Mouse (Mus musculus) lung, embryonic 14.5 days (tissue): ENCODE results near the gene Cpn2. TPM values are rescaled to one million over a fixed set of nuclear protein-coding genes. Genes with fewer than 3 reads are reported as not detected.
A peak's percentile ranks its signal among the peaks of the same experiment; 100 is the strongest.

Source experiments
- ATAC-seq: fragments of 200-750 bp; cut with Nextera tagmentation; 2 replicates; pipeline ENCODE4 v1.8.0; 2017; ENCODE audit warnings: mild to moderate bottlenecking, moderate TSS enrichment, moderate library complexity; ENCODE audit not compliant: insufficient read depth
- DNase-seq: peaks from one replicate; pipeline ENCODE4 v3.0.0-alpha.2; 2015
- H3K27ac ChIP-seq: fragments of 300-500 bp; sonication (generic); 2 replicates; pipeline ENCODE4 v1.5.1; 2014; ENCODE audit warnings: low read depth, mild to moderate bottlenecking, moderate library complexity
- H3K27me3 ChIP-seq: fragments of 300-500 bp; sonication (generic); 2 replicates; pipeline ENCODE4 v1.6.1; 2014; ENCODE audit warnings: low read length, control low read depth; ENCODE audit not compliant: insufficient read depth
- H3K36me3 ChIP-seq: fragments of 300-500 bp; sonication (generic); 2 replicates; pipeline ENCODE4 v1.6.1; 2014; ENCODE audit warnings: control low read depth; ENCODE audit not compliant: insufficient read depth
- H3K4me1 ChIP-seq: fragments of 300-500 bp; sonication (generic); 2 replicates; pipeline ENCODE4 v1.6.1; 2014; ENCODE audit warnings: antibody characterized with exemption, control low read depth; ENCODE audit not compliant: insufficient read depth
- H3K4me2 ChIP-seq: fragments of 300-500 bp; sonication (generic); 2 replicates; pipeline ENCODE4 v1.6.1; 2014; ENCODE audit warnings: mild to moderate bottlenecking
- H3K4me3 ChIP-seq: fragments of 300-500 bp; sonication (generic); 2 replicates; pipeline ENCODE4 v1.5.1; 2014; ENCODE audit warnings: low read depth, low read length
- H3K9ac ChIP-seq: fragments of 300-500 bp; sonication (generic); 2 replicates; pipeline ENCODE4 v1.6.1; 2014
- H3K9me3 ChIP-seq: fragments of 300-500 bp; sonication (generic); 2 replicates; pipeline ENCODE4 v1.6.1; 2016; ENCODE audit warnings: low read depth, low read length, control low read depth
- CTCF ChIP-seq: IDR thresholded peaks from 2 replicates; pipeline ENCODE4 v1.5.1; 2016; ENCODE audit warnings: antibody characterized with exemption, low read depth
- WGBS: fragments of 180-500 bp; shearing (Covaris S2); extraction: QIAGEN DNeasy Blood & Tissue Kit; methylation state at CpG from one replicate; pipeline ENCODE4 v1.1.7; 2014; 5-methylcytosine and 5-hydroxymethylcytosine counted together
- polyA plus RNA-seq: library from polyadenylated mRNA; unstranded; fragments of >200 nt; fragmentation: Nextera tagmentation; extraction: Ambion mirVana; gene quantifications from 2 replicates; pipeline ENCODE4 v1.2.1, GENCODE M21; 2014

Gene Cpn2
- polyA plus RNA-seq, 1 experiment from 2014 or later: not detected

GRCm38 (mm10) chr16:30307961-30308615 lies 40.8 kb upstream of the Cpn2 start:
- H3K36me3 ChIP-seq: 0 out of 2 replicates have a peak, but pooled peaks cover 4% of the 10 kb centered on the region
- ATAC-seq: peak; percentile 41; the same call in 1 of the 2 replicates
- peak overlapping the region; percentile 48 for H3K9ac ChIP-seq
- WGBS: 10% methylated on average over 29 of the region's 29 CpGs
- H3K9me3 ChIP-seq: no peaks in the 10 kb centered on the region
- H3K4me1 ChIP-seq: no peaks in the 10 kb centered on the region; the same call in 1 of the 2 replicates
- DNase-seq: peak; percentile 65
- H3K4me3 ChIP-seq: peak overlapping the region; percentile 56
- H3K4me2 ChIP-seq: peak overlapping the region; percentile 99
- H3K27ac ChIP-seq: no peak overlapping the region
- TF ChIP-seq CTCF: no peak
- peaks cover 51% of the 10 kb centered on the region for H3K27me3 ChIP-seq

- 49% methylated on average over 12 of the region's 12 CpGs for WGBS
- Histone ChIP-seq H3K9me3 (no peaks in the 10 kb centered on the region), H3K9ac (no peak overlapping the region), H3K27ac (no peak overlapping the region), H3K4me2 (no peak overlapping the region), H3K4me1 (no peaks in the 10 kb centered on the region; the same call in 1 of the 2 replicates), H3K27me3 (peaks cover 51% of the 10 kb centered on the region), H3K36me3 (0 out of 2 replicates have a peak, but pooled peaks cover 4% of the 10 kb centered on the region), H3K4me3 (no peak overlapping the region)
- DNase-seq: no peak
- no peak for TF ChIP-seq CTCF
- ATAC-seq: no peak
These were observed 40.0 kb upstream of the Cpn2 start for GRCm38 (mm10) chr16:30307306-30307705.

DNA sequence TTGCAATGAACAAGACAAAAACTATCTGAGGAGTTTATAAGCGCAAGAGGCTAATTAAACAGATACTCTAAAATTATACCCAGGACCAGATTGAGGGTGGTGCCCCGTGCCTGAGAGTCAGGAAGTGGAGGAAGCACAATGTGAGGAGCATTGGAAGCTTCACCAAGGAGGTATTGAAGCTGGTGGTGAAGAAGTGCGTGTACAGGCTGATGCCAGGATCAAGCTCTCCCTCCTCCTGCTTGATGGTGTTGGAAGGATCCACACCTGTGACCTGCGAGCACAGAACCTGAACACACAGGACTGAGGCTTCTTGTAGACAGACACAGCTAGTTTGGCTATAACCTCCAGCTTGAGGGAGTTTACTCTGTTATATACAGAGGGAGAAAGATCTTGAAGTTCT lies 38.8 kb upstream of the Cpn2 start:
- DNase-seq: no peak
- no peak overlapping the region for H3K9ac ChIP-seq
- 72% methylated on average over 4 of the region's 4 CpGs for WGBS
- no peak overlapping the region for H3K27ac ChIP-seq
- TF ChIP-seq CTCF: no peak
- no peaks in the 10 kb centered on the region; the same call in 1 of the 2 replicates for H3K4me1 ChIP-seq
- no peak for ATAC-seq
- no peak overlapping the region for H3K4me3 ChIP-seq
- H3K27me3 ChIP-seq: peaks cover 46% of the 10 kb centered on the region
- H3K36me3 ChIP-seq: no peaks in the 10 kb centered on the region
- no peak overlapping the region for H3K4me2 ChIP-seq
- no peaks in the 10 kb centered on the region for H3K9me3 ChIP-seq

GRCm38 (mm10) chr16:30304236-30304635 lies 36.9 kb upstream of the Cpn2 start:
- Histone ChIP-seq H3K4me3 (no peak overlapping the region), H3K4me2 (no peak overlapping the region), H3K27ac (no peak overlapping the region), H3K9ac (no peak overlapping the region), H3K9me3 (no peaks in the 10 kb centered on the region), H3K27me3 (peaks cover 27% of the 10 kb centered on the region), H3K36me3 (no peaks in the 10 kb centered on the region), H3K4me1 (no peaks in the 10 kb centered on the region; the same call in 1 of the 2 replicates)
- ATAC-seq: peak; percentile 69; the same call in 1 of the 2 replicates
- TF ChIP-seq CTCF: no peak
- WGBS: 29% methylated on average over 5 of the region's 5 CpGs
- DNase-seq: peak; percentile 76

DNA sequence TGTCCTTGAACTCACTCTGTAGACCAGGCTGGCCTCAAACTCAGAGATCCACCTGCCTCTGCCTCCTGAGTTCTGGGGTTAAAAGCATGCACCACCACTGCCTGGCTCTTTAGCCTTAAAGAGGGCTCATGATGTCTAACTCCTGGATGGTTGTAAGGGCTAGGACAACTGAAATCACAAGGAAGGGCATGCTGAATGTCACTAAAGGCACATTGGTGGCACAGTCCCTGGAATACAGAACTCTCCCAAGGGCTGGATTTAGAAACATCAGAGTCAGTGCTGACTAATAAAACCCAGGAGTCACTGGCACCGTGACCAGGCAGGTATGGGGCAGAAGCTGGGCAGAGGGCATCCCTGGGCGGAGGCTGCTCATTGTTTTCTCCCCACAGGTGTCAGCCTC lies 36.1 kb upstream of the Cpn2 start:
- Histone ChIP-seq H3K9ac (no peak overlapping the region), H3K36me3 (no peaks in the 10 kb centered on the region), H3K4me2 (no peak overlapping the region), H3K4me3 (no peak overlapping the region), H3K27me3 (peaks cover 19% of the 10 kb centered on the region), H3K27ac (no peak overlapping the region), H3K9me3 (no peaks in the 10 kb centered on the region), H3K4me1 (no peaks in the 10 kb centered on the region; the same call in 1 of the 2 replicates)
- no peak for DNase-seq
- TF ChIP-seq CTCF: no peak
- WGBS: 68% methylated on average over 2 of the region's 2 CpGs
- no peak for ATAC-seq

- Histone ChIP-seq H3K4me2 (no peak overlapping the region), H3K27me3 (peaks cover 12% of the 10 kb centered on the region), H3K36me3 (no peaks in the 10 kb centered on the region), H3K9ac (no peak overlapping the region), H3K4me1 (no peaks in the 10 kb centered on the region), H3K4me3 (no peak overlapping the region), H3K9me3 (no peaks in the 10 kb centered on the region), H3K27ac (no peak overlapping the region)
- no peak for TF ChIP-seq CTCF
- no peak for ATAC-seq
- DNase-seq: no peak
- 78% methylated on average over 6 of the region's 6 CpGs for WGBS
These were observed 35.4 kb upstream of the Cpn2 start for GRCm38 (mm10) chr16:30302686-30303085.

- peak; percentile 54 for DNase-seq
- no peak for ATAC-seq
- H3K27ac ChIP-seq: no peak overlapping the region
- no peaks in the 10 kb centered on the region for H3K9me3 ChIP-seq
- H3K36me3 ChIP-seq: no peaks in the 10 kb centered on the region
- WGBS: 57% methylated on average over 10 of the region's 10 CpGs
- no peak for TF ChIP-seq CTCF
- no peaks in the 10 kb centered on the region for H3K27me3 ChIP-seq
- H3K4me1 ChIP-seq: no peaks in the 10 kb centered on the region
- H3K4me3 ChIP-seq: no peak overlapping the region
- no peak overlapping the region for H3K4me2 ChIP-seq
- H3K9ac ChIP-seq: no peak overlapping the region
These were observed 32.5 kb upstream of the Cpn2 start for GRCm38 (mm10) chr16:30299711-30300277.
